Comparison of ENCODE assay signal across 9 mouse cellular contexts in the genomic region with DNA sequence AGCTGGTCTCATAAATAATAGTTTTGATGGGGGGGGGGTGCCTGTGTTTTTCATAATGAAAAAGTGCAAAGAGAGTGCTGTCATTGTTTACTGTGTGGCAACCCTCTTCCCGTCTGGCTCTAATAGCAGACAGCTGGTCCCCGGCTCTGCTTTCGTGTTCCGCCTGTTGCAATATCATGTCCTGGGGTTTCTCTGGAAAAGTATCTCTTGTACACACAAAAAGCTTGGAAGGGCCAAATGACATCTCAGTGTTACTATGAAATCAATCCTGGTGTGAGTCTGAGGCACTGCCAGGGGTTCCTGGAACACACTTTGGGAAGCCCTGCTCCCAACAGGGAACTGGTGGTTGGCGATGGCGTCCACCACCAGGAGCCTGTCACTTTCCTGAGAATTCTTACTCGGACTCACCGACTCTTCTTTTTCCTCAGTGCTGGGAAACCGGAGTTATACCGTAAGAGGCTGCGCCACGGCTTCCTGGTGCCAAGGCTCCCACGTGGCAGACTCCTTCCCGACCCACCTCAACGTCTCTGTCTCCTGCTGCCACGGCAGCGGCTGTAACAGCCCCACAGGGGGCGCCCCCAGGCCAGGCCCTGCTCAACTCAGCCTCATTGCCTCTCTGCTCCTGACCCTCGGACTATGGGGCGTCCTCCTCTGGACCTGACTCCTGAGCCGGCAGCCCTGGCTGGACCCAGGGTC. TPM values are rescaled to one million over a fixed set of nuclear protein-coding genes. Genes with fewer than 3 reads are reported as not detected.
DNase-seq lines count a peak whose midpoint lies in the region; ATAC-seq and TF ChIP-seq lines count a peak whose summit lies in the region.
"Had no signal": no experiment of that assay in that cellular context is flagged by ENCODE, and none has a peak within 500 bp of the region (broad histone marks: within the 10 kb centered on the region; RNA-seq: fewer than 3 reads in every experiment).

No protein-coding gene starts in this region.

- no peak overlapping the region for H3K4me2 ChIP-seq in lung, embryonic 16.5 days (ENCODE audit: low read depth, low read length)
- peak overlapping the region; percentile 19; the same call in 1 of the 2 replicates for H3K4me2 ChIP-seq in forebrain, postnatal 0 days (ENCODE audit: low read depth)
- H3K4me2 ChIP-seq in liver, embryonic 14.5 days (ENCODE audit: low read depth) = no peak overlapping the region
- H3K4me2 ChIP-seq: liver, embryonic 15.5 days had no signal

- no peak overlapping the region for H3K4me3 ChIP-seq in lung, embryonic 16.5 days (ENCODE audit: low read length)
- no peak overlapping the region for H3K4me3 ChIP-seq in forebrain, postnatal 0 days (ENCODE audit: low read depth, low read length)
- H3K4me3 ChIP-seq in liver, embryonic 14.5 days (ENCODE audit: insufficient read depth in 1 of 2, low read depth in 2 of 2, low read length in 2 of 2) = no peak overlapping the region
- H3K4me3 ChIP-seq: liver, embryonic 15.5 days had no signal

- no peaks in the 10 kb centered on the region; the same call in 1 of the 2 replicates for H3K9me3 ChIP-seq in lung, embryonic 16.5 days (ENCODE audit: control insufficient read depth, low read length)
- no peaks in the 10 kb centered on the region for H3K9me3 ChIP-seq in forebrain, postnatal 0 days (ENCODE audit: low read length)
- H3K9me3 ChIP-seq in liver, embryonic 14.5 days (ENCODE audit: control insufficient read depth, low read length) = no peaks in the 10 kb centered on the region; the same call in 1 of the 2 replicates
- H3K9me3 ChIP-seq: liver, embryonic 15.5 days had no signal

- no peaks in the 10 kb centered on the region; the same call in 1 of the 2 replicates for H3K27me3 ChIP-seq in lung, embryonic 16.5 days (ENCODE audit: control insufficient read depth, insufficient read depth, low read depth, low read length)
- H3K27me3 ChIP-seq in forebrain, postnatal 0 days (ENCODE audit: insufficient read depth, low read length) = no peaks in the 10 kb centered on the region
- H3K27me3 ChIP-seq in liver, embryonic 14.5 days (ENCODE audit: control insufficient read depth, insufficient read depth, low read length) = no peaks in the 10 kb centered on the region; the same call in 1 of the 2 replicates

- ATAC-seq in lung, embryonic 16.5 days (ENCODE audit: low read depth) = peak; percentile 19; the same call in 1 of the 2 replicates
- peak; percentile 38; the same call in 1 of the 2 replicates for ATAC-seq in forebrain, postnatal 0 days
- ATAC-seq in liver, embryonic 14.5 days (ENCODE audit: insufficient read depth) = no peak

- H3K9ac ChIP-seq in lung, embryonic 16.5 days (ENCODE audit: low read length) = no peak overlapping the region
- no peak overlapping the region for H3K9ac ChIP-seq in forebrain, postnatal 0 days
- H3K9ac ChIP-seq in liver, embryonic 14.5 days (replicated peaks) = no peak overlapping the region
- H3K9ac ChIP-seq: liver, embryonic 15.5 days had no signal

- peaks cover 14% of the 10 kb centered on the region for H3K36me3 ChIP-seq in lung, embryonic 16.5 days (ENCODE audit: control insufficient read depth, insufficient read depth, low read length)
- no peaks in the 10 kb centered on the region for H3K36me3 ChIP-seq in forebrain, postnatal 0 days (ENCODE audit: insufficient read depth)
- no peaks in the 10 kb centered on the region for H3K36me3 ChIP-seq in liver, embryonic 14.5 days (replicated peaks; ENCODE audit: control insufficient read depth, insufficient read depth, low read depth)

- peak; percentile 42 for DNase-seq in embryo, embryonic 11 days
- DNase-seq in embryo, embryonic 10 days (ENCODE audit: low spot score) = no peak
- DNase-seq in lung, postnatal 25 days (ENCODE audit: low spot score) = no peak
- DNase-seq in forebrain, postnatal 0 days = no peak
- DNase-seq in liver, embryonic 14.5 days (ENCODE audit: low read depth in 3 of 3, low spot score in 3 of 3) = no peak
- DNase-seq in spleen, adult 12 weeks (ENCODE audit: low spot score) = no peak
- no peak for DNase-seq in T-cell, adult 2 months (ENCODE audit: low spot score)

- no peaks in the 10 kb centered on the region for H3K4me1 ChIP-seq in lung, embryonic 16.5 days (replicated peaks; ENCODE audit: control insufficient read depth, insufficient read depth, low read length)
- 0 out of 2 replicates have a peak, but pooled peaks cover 5% of the 10 kb centered on the region for H3K4me1 ChIP-seq in forebrain, postnatal 0 days (ENCODE audit: insufficient read depth)
- no peaks in the 10 kb centered on the region for H3K4me1 ChIP-seq in liver, embryonic 14.5 days (replicated peaks; ENCODE audit: control insufficient read depth in 2 of 2, insufficient read depth in 2 of 2, low read length in 1 of 2)
- H3K4me1 ChIP-seq: liver, embryonic 15.5 days had no signal

- peak; percentile 43; the same call in 1 of the 2 replicates for TF ChIP-seq CTCF in forebrain, postnatal 0 days (IDR thresholded peaks at IDR 0.05; ENCODE audit: low read depth)
- TF ChIP-seq CTCF in liver, embryonic 14.5 days (IDR thresholded peaks at IDR 0.05; ENCODE audit: low read depth) = 0 out of 2 replicates have a peak, but pooled peaks have one; percentile 30

- WGBS in lung, embryonic 16.5 days = 55% methylated on average over 21 of the region's 21 CpGs
- 28% methylated on average over 21 of the region's 21 CpGs for WGBS in forebrain, postnatal 0 days
- WGBS in liver, embryonic 14.5 days (ENCODE audit: insufficient replicate concordance) = 67% methylated on average over 21 of the region's 21 CpGs

- no peak overlapping the region for H3K27ac ChIP-seq in lung, embryonic 16.5 days (ENCODE audit: low read length)
- H3K27ac ChIP-seq in forebrain, postnatal 0 days (ENCODE audit: low read depth, low read length) = peak overlapping the region; percentile 15; the same call in 1 of the 2 replicates
- no peak overlapping the region for H3K27ac ChIP-seq in liver, embryonic 14.5 days
- H3K27ac ChIP-seq: liver, embryonic 15.5 days had no signal

- no peak for TF ChIP-seq EP300 in liver, embryonic 14.5 days (IDR thresholded peaks at IDR 0.05; ENCODE audit: low read depth)

RNA-seq across cellular contexts. Expression of a gene that starts 6.9 kb away (rescaled TPM):
- 1.4 and 1.8 TPM in 2 replicates for polyA plus RNA-seq in lung, embryonic 16.5 days (2015; fragmentation: Nextera tagmentation; extraction: Ambion mirVana)
- total RNA-seq in forebrain, postnatal 0 days (2014; rRNA removed) = 412 and 434 TPM in 2 replicates
- 102 and 107 TPM in 2 replicates for polyA plus RNA-seq in forebrain, postnatal 0 days (2015; fragmentation: Nextera tagmentation; extraction: Ambion mirVana)
- 0.43 and 0.48 TPM in 2 replicates for polyA plus RNA-seq in liver, embryonic 14.5 days (2012; rRNA removed)
- polyA plus RNA-seq in liver, embryonic 14.5 days (2014; fragmentation: Nextera tagmentation; extraction: Ambion mirVana) = 0.05 TPM in 1 of 2 replicates, not detected in the other

RNA-seq across cellular contexts. Expression of a gene that starts 12.7 kb away (rescaled TPM):
- 17.6 and 19.7 TPM in 2 replicates for polyA plus RNA-seq in lung, embryonic 16.5 days (2015; fragmentation: Nextera tagmentation; extraction: Ambion mirVana)
- total RNA-seq in forebrain, postnatal 0 days (2014; rRNA removed) = 0.85 and 1.3 TPM in 2 replicates
- 1.2 and 1.3 TPM in 2 replicates for polyA plus RNA-seq in forebrain, postnatal 0 days (2015; fragmentation: Nextera tagmentation; extraction: Ambion mirVana)
- polyA plus RNA-seq in liver, embryonic 14.5 days (2012; rRNA removed) = 1.7 and 2.1 TPM in 2 replicates
- 2.7 and 3.5 TPM in 2 replicates for polyA plus RNA-seq in liver, embryonic 14.5 days (2014; fragmentation: Nextera tagmentation; extraction: Ambion mirVana)

RNA-seq across cellular contexts. Expression of a gene that starts 22.9 kb away (rescaled TPM):
- polyA plus RNA-seq in lung, embryonic 16.5 days (2015; fragmentation: Nextera tagmentation; extraction: Ambion mirVana) = not detected in 2 replicates
- not detected in 2 replicates for total RNA-seq in forebrain, postnatal 0 days (2014; rRNA removed)
- not detected in 2 replicates for polyA plus RNA-seq in forebrain, postnatal 0 days (2015; fragmentation: Nextera tagmentation; extraction: Ambion mirVana)
- not detected in 2 replicates for polyA plus RNA-seq in liver, embryonic 14.5 days (2012; rRNA removed)
- not detected in 2 replicates for polyA plus RNA-seq in liver, embryonic 14.5 days (2014; fragmentation: Nextera tagmentation; extraction: Ambion mirVana)

RNA-seq across cellular contexts. Expression of a gene that starts 31.8 kb away (rescaled TPM):
- 30.4 and 31.8 TPM in 2 replicates for polyA plus RNA-seq in lung, embryonic 16.5 days (2015; fragmentation: Nextera tagmentation; extraction: Ambion mirVana)
- total RNA-seq in forebrain, postnatal 0 days (2014; rRNA removed) = 196 and 242 TPM in 2 replicates
- polyA plus RNA-seq in forebrain, postnatal 0 days (2015; fragmentation: Nextera tagmentation; extraction: Ambion mirVana) = 258 and 279 TPM in 2 replicates
- polyA plus RNA-seq in liver, embryonic 14.5 days (2012; rRNA removed) = 3.8 and 4.0 TPM in 2 replicates
- 2.3 TPM in 2 replicates for polyA plus RNA-seq in liver, embryonic 14.5 days (2014; fragmentation: Nextera tagmentation; extraction: Ambion mirVana)

RNA-seq across cellular contexts. Expression of a gene that starts 37.3 kb away (rescaled TPM):
- 0.33 and 0.43 TPM in 2 replicates for polyA plus RNA-seq in lung, embryonic 16.5 days (2015; fragmentation: Nextera tagmentation; extraction: Ambion mirVana)
- not detected in 2 replicates for total RNA-seq in forebrain, postnatal 0 days (2014; rRNA removed)
- 0.13 and 0.31 TPM in 2 replicates for polyA plus RNA-seq in forebrain, postnatal 0 days (2015; fragmentation: Nextera tagmentation; extraction: Ambion mirVana)
- polyA plus RNA-seq in liver, embryonic 14.5 days (2012; rRNA removed) = not detected in 2 replicates
- polyA plus RNA-seq in liver, embryonic 14.5 days (2014; fragmentation: Nextera tagmentation; extraction: Ambion mirVana) = not detected in 2 replicates
- polyA plus RNA-seq: liver, embryonic 15.5 days had no signal

Comparison
In these comparisons a context has a peak if more than half of its experiments do, and no peak if none do; other contexts are left out.
1. RNA of a gene that starts 6.9 kb away (polyA plus RNA-seq): 102 to 107 TPM in forebrain, postnatal 0 days; 1.4 to 1.8 TPM in lung, embryonic 16.5 days and 0.05 to 0.48 TPM in liver, embryonic 14.5 days; every median in the first group is over 10 times any median in the second.